Mouse (Mus musculus): ENCODE data around the gene Atg4a.

GRCm38 (mm10) chrX:141150290-141150689 is 193.6 kb downstream of the Atg4a start:
- TF ChIP-seq ZC3H11A (IDR thresholded peaks at IDR 0.05; ENCODE audit: borderline replicate concordance, low read depth, low read length), result no peak
- TF ChIP-seq HCFC1 (IDR thresholded peaks at IDR 0.05; ENCODE audit: borderline replicate concordance, insufficient read depth, low read length), result no peak
- TF ChIP-seq CHD2 (IDR thresholded peaks at IDR 0.05; ENCODE audit: low read depth, low read length), result no peak
